Mouse (Mus musculus) testis, adult 2 months (tissue): Measurements from ENCODE around the gene Cd151.

ENCODE experiments used
- CTCF ChIP-seq: fragments of 200-500 bp; IDR thresholded peaks from 2 replicates; pipeline ENCODE4 v1.5.1; 2012; ENCODE audit warnings: low read depth, mild to moderate bottlenecking, inconsistent platforms, low read length, moderate library complexity; ENCODE audit not compliant: control insufficient read depth, insufficient read depth, insufficient replicate concordance
- POLR2A ChIP-seq: fragments of 200-500 bp; IDR thresholded peaks from 2 replicates; pipeline ENCODE4 v1.6.1; 2012; ENCODE audit warnings: low read depth, mild to moderate bottlenecking, inconsistent platforms, low read length, moderate library complexity; ENCODE audit not compliant: control insufficient read depth

DNA sequence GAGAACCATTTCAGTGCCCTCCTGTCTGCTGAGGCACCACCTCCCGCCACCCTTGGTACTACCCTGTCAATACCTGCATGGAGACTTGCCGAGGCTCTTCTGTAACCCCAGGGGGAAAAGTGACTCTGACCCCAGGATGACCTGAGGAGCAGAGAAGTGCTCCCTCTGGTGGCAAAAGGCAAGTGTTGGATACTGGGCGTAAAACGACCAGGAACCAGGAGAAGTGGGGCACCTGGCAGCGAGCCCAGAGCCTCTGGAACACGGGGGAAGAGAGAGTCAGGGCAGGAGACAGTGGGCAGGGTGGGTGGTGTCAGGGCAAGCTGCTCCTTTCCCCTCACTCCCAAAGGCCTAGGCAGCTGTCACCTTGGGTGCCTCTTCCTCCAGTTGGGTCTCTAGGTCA lies 26.6 kb upstream of the Cd151 start:
- TF ChIP-seq POLR2A (no peak), CTCF (peak; percentile 50; the same call in 1 of the 2 replicates)
